Mouse (Mus musculus) lung, embryonic 16.5 days (tissue): ENCODE data around the gene Acta2. TPM values are rescaled to one million over a fixed set of nuclear protein-coding genes. Genes with fewer than 3 reads are reported as not detected.
"Not testable (repeated sequence)": the region's sequence is repeated elsewhere in the genome, so short reads cannot be mapped to it uniquely, and the experiment has no call there.

Source experiments
- ATAC-seq: fragments of 200-750 bp; cut with Nextera tagmentation; 2 replicates; pipeline ENCODE4 v1.8.0; 2017; ENCODE audit warnings: low read depth, mild to moderate bottlenecking, moderate library complexity
- H3K27ac ChIP-seq: fragments of 300-500 bp; sonication (generic); 2 replicates; pipeline ENCODE4 v1.5.1; 2014; ENCODE audit warnings: mild to moderate bottlenecking, control low read depth, low read length
- H3K27me3 ChIP-seq: fragments of 300-500 bp; sonication (generic); 2 replicates; pipeline ENCODE4 v1.6.1; 2014; ENCODE audit warnings: low read depth, low read length, mixed read lengths; ENCODE audit not compliant: control insufficient read depth, insufficient read depth
- H3K36me3 ChIP-seq: fragments of 300-500 bp; sonication (generic); 2 replicates; pipeline ENCODE4 v1.6.1; 2014; ENCODE audit warnings: low read length; ENCODE audit not compliant: control insufficient read depth, insufficient read depth
- H3K4me1 ChIP-seq: fragments of 300-500 bp; sonication (generic); replicated peaks from 2 replicates; pipeline ENCODE4 v1.6.1; 2014; ENCODE audit warnings: low read length, mixed read lengths; ENCODE audit not compliant: control insufficient read depth, insufficient read depth
- H3K4me2 ChIP-seq: fragments of 300-500 bp; sonication (generic); 2 replicates; pipeline ENCODE4 v1.6.1; 2014; ENCODE audit warnings: low read depth, low read length, control low read depth
- H3K4me3 ChIP-seq: fragments of 300-500 bp; sonication (generic); 2 replicates; pipeline ENCODE4 v1.5.1; 2014; ENCODE audit warnings: mild to moderate bottlenecking, low read length, control low read depth
- H3K9ac ChIP-seq: fragments of 300-500 bp; sonication (generic); 2 replicates; pipeline ENCODE4 v1.6.1; 2014; ENCODE audit warnings: low read length, control low read depth
- H3K9me3 ChIP-seq: fragments of 300-500 bp; sonication (generic); 2 replicates; pipeline ENCODE4 v1.6.1; 2016; ENCODE audit warnings: low read length; ENCODE audit not compliant: control insufficient read depth
- WGBS: fragments of 180-500 bp; shearing (Covaris S2); extraction: QIAGEN DNeasy Blood & Tissue Kit; methylation state at CpG from one replicate; pipeline ENCODE4 v1.1.7; 2014; 5-methylcytosine and 5-hydroxymethylcytosine counted together
- polyA plus RNA-seq: library from polyadenylated mRNA; unstranded; fragments of >200 nt; fragmentation: Nextera tagmentation; extraction: Ambion mirVana; gene quantifications from 2 replicates; pipeline ENCODE4 v1.2.1, GENCODE M21; 2015

Acta2 gene
- polyA plus RNA-seq, 1 experiment from 2014 or later = 737 TPM

GRCm38 (mm10) chr19:34206128-34206527 lies 49.3 kb downstream of the Acta2 start:
- H3K27me3 ChIP-seq, H3K36me3 ChIP-seq, H3K4me2 ChIP-seq, H3K9me3 ChIP-seq, H3K27ac ChIP-seq, H3K4me3 ChIP-seq, H3K9ac ChIP-seq, H3K4me1 ChIP-seq, ATAC-seq: not testable (repeated sequence)
- 75% methylated on average over 3 of the region's 4 CpGs for WGBS

GRCm38 (mm10) chr19:34202668-34203067 lies 52.7 kb downstream of the Acta2 start:
- ATAC-seq = no peak
- H3K4me2 ChIP-seq = no peak overlapping the region
- no peaks in the 10 kb centered on the region for H3K27me3 ChIP-seq
- 69% methylated on average over 2 of the region's 2 CpGs for WGBS
- no peaks in the 10 kb centered on the region for H3K9me3 ChIP-seq
- no peaks in the 10 kb centered on the region for H3K36me3 ChIP-seq
- no peak overlapping the region for H3K4me3 ChIP-seq
- H3K4me1 ChIP-seq = peaks cover 5% of the 10 kb centered on the region; the same call in 1 of the 2 replicates
- H3K9ac ChIP-seq = no peak overlapping the region
- H3K27ac ChIP-seq = no peak overlapping the region

- WGBS = 63% methylated on average over 2 of the region's 2 CpGs
- ATAC-seq = no peak
- Histone ChIP-seq H3K27me3 (no peaks in the 10 kb centered on the region), H3K9ac (no peak overlapping the region), H3K27ac (no peak overlapping the region), H3K4me1 (peaks cover 4% of the 10 kb centered on the region; the same call in 1 of the 2 replicates), H3K36me3 (no peaks in the 10 kb centered on the region), H3K9me3 (no peaks in the 10 kb centered on the region), H3K4me3 (no peak overlapping the region), H3K4me2 (no peak overlapping the region)
Measured at GRCm38 (mm10) chr19:34199488-34199887, 55.9 kb downstream of the Acta2 start.

GRCm38 (mm10) chr19:34198901-34199300 lies 56.5 kb downstream of the Acta2 start:
- no peaks in the 10 kb centered on the region for H3K9me3 ChIP-seq
- H3K27ac ChIP-seq = no peak overlapping the region
- H3K4me3 ChIP-seq = no peak overlapping the region
- no peak overlapping the region for H3K4me2 ChIP-seq
- no peaks in the 10 kb centered on the region for H3K36me3 ChIP-seq
- ATAC-seq = no peak
- WGBS = 67% methylated on average over 4 of the region's 4 CpGs
- H3K4me1 ChIP-seq = peaks cover 4% of the 10 kb centered on the region; the same call in 1 of the 2 replicates
- no peaks in the 10 kb centered on the region for H3K27me3 ChIP-seq
- H3K9ac ChIP-seq = no peak overlapping the region

- Histone ChIP-seq H3K27ac (no peak overlapping the region), H3K36me3 (no peaks in the 10 kb centered on the region), H3K9ac (no peak overlapping the region), H3K9me3 (no peaks in the 10 kb centered on the region), H3K4me3 (no peak overlapping the region), H3K27me3 (no peaks in the 10 kb centered on the region), H3K4me2 (no peak overlapping the region), H3K4me1 (peaks cover 4% of the 10 kb centered on the region; the same call in 1 of the 2 replicates)
- 83% methylated on average over 1 of the region's 1 CpGs for WGBS
- no peak for ATAC-seq
Measured at GRCm38 (mm10) chr19:34198066-34198465, 57.3 kb downstream of the Acta2 start.

- Histone ChIP-seq H3K4me3 (no peak overlapping the region), H3K4me2 (no peak overlapping the region), H3K9ac (no peak overlapping the region), H3K9me3 (no peaks in the 10 kb centered on the region), H3K36me3 (no peaks in the 10 kb centered on the region), H3K27me3 (no peaks in the 10 kb centered on the region), H3K4me1 (peaks cover 6% of the 10 kb centered on the region; the same call in 1 of the 2 replicates), H3K27ac (no peak overlapping the region)
- WGBS = 56% methylated on average over 2 of the region's 2 CpGs
- no peak for ATAC-seq
Measured at GRCm38 (mm10) chr19:34195031-34195430, 60.4 kb downstream of the Acta2 start.

- Histone ChIP-seq H3K4me1 (peaks cover 6% of the 10 kb centered on the region; the same call in 1 of the 2 replicates), H3K27me3 (no peaks in the 10 kb centered on the region), H3K27ac (no peak overlapping the region), H3K4me3 (peak overlapping the region; percentile 76), H3K9ac (no peak overlapping the region), H3K36me3 (no peaks in the 10 kb centered on the region), H3K4me2 (peak overlapping the region; percentile 77; the same call in 1 of the 2 replicates), H3K9me3 (no peaks in the 10 kb centered on the region)
- no peak for ATAC-seq
- WGBS = 90% methylated on average over 6 of the region's 6 CpGs
Measured at GRCm38 (mm10) chr19:34194132-34194745, 61.2 kb downstream of the Acta2 start.

GRCm38 (mm10) chr19:34193683-34194082 lies 61.7 kb downstream of the Acta2 start:
- H3K4me2 ChIP-seq = peak overlapping the region; percentile 77
- WGBS = 56% methylated on average over 9 of the region's 9 CpGs
- no peak for ATAC-seq
- no peak overlapping the region for H3K27ac ChIP-seq
- H3K27me3 ChIP-seq = no peaks in the 10 kb centered on the region
- no peaks in the 10 kb centered on the region for H3K9me3 ChIP-seq
- no peaks in the 10 kb centered on the region for H3K36me3 ChIP-seq
- H3K4me1 ChIP-seq = peaks cover 6% of the 10 kb centered on the region; the same call in 1 of the 2 replicates
- H3K9ac ChIP-seq = peak overlapping the region; percentile 49; the same call in 1 of the 2 replicates
- peak overlapping the region; percentile 76 for H3K4me3 ChIP-seq

GRCm38 (mm10) chr19:34193149-34193548 lies 62.2 kb downstream of the Acta2 start:
- Histone ChIP-seq H3K4me3 (peak overlapping the region; percentile 76), H3K9me3 (no peaks in the 10 kb centered on the region), H3K27ac (no peak overlapping the region), H3K27me3 (no peaks in the 10 kb centered on the region), H3K4me1 (peaks cover 6% of the 10 kb centered on the region; the same call in 1 of the 2 replicates), H3K36me3 (no peaks in the 10 kb centered on the region), H3K4me2 (peak overlapping the region; percentile 77), H3K9ac (peak overlapping the region; percentile 49)
- under 1% methylated on average over 9 of the region's 9 CpGs for WGBS
- ATAC-seq = no peak
